Mouse (Mus musculus) hindbrain, embryonic 12.5 days (tissue): Measurements from ENCODE around the gene Crtc2. TPM values are rescaled to one million over a fixed set of nuclear protein-coding genes. Genes with fewer than 3 reads are reported as not detected.

Experiments used
- ATAC-seq: fragments of 200-750 bp; cut with Nextera tagmentation; 2 replicates; pipeline ENCODE4 v1.8.0; 2017; ENCODE audit warnings: moderate TSS enrichment; ENCODE audit not compliant: low FRiP score
- H3K27ac ChIP-seq: fragments of 300-500 bp; sonication (generic); 2 replicates; pipeline ENCODE4 v1.5.1; 2016; ENCODE audit warnings: mild to moderate bottlenecking
- H3K27me3 ChIP-seq: fragments of 300-500 bp; sonication (generic); 2 replicates; pipeline ENCODE4 v1.6.1; 2016; ENCODE audit warnings: mild to moderate bottlenecking
- H3K36me3 ChIP-seq: fragments of 300-500 bp; sonication (generic); 2 replicates; pipeline ENCODE4 v1.6.1; 2016; ENCODE audit warnings: mild to moderate bottlenecking
- H3K4me1 ChIP-seq: fragments of 300-500 bp; sonication (generic); 2 replicates; pipeline ENCODE4 v1.6.1; 2016
- H3K4me2 ChIP-seq: fragments of 300-500 bp; sonication (generic); replicated peaks from 2 replicates; pipeline ENCODE4 v1.6.1; 2016; ENCODE audit warnings: mild to moderate bottlenecking
- H3K4me3 ChIP-seq: fragments of 300-500 bp; sonication (generic); 2 replicates; pipeline ENCODE4 v1.5.1; 2016; ENCODE audit warnings: mild to moderate bottlenecking
- H3K9ac ChIP-seq: fragments of 300-500 bp; sonication (generic); 2 replicates; pipeline ENCODE4 v1.6.1; 2016; ENCODE audit warnings: mild to moderate bottlenecking, moderate library complexity
- H3K9me3 ChIP-seq: fragments of 300-500 bp; sonication (generic); replicated peaks from 2 replicates; pipeline ENCODE4 v1.6.1; 2016; ENCODE audit warnings: mild to moderate bottlenecking
- WGBS: fragments of 180-500 bp; shearing (Covaris S2); methylation state at CpG from one replicate; pipeline ENCODE4 v1.1.7; 2016; 5-methylcytosine and 5-hydroxymethylcytosine counted together
- polyA plus RNA-seq: library from polyadenylated mRNA; unstranded; fragments of >200 nt; fragmentation: Nextera tagmentation; extraction: Ambion mirVana; gene quantifications from 2 replicates; pipeline ENCODE4 v1.2.1, GENCODE M21; 2016

Crtc2 gene
- 20.5 and 25.8 TPM in 2 replicates for polyA plus RNA-seq

DNA sequence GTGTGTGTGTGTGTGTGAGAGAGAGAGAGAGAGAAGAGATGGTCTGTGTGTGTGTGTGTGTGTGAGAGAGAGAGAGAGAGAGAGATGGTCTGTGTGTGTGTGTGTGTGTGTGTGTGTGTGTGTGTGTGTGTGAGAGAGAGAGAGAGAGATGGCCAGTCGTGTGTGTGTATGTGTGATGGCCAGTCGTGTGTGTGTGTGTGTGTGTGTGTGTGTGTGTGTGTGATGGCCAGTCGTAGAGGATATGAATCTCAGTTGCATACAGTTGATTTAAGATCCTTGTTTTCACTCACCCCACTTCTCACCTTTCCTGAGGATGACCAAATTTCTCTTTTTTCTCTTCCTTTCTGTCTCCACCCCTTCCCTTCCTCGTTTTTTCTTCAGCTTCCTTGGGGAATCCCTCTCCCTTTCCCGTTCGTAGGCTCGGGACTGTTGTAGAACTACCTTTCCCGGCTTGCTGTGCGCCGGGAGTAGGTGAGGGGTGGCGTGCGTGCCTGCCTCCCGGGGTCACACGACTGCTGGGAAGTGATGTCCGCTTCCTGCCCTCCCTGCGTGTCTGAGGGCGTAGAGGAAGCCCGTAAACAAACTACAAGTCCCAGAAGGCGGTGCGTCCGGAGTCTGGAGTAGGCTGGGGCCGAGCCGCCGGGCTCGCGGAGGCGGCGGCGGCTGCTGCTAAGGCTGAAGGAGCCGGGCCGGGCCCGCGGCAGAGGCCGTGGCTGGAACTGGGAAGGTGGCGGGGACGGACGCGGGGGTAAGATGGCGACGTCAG lies at the start of gene Crtc2:
TSS of gene Crtc2 (plus strand) at position 511 of the 766 bp plus-strand sequence.
- H3K4me1 ChIP-seq, result peaks cover 20% of the 10 kb centered on the region
- ATAC-seq, result peak; percentile 97
- peak within 1 kb of the TSS; percentile 90 for H3K27ac ChIP-seq
- 1% methylated on average over 40 of the region's 40 CpGs for WGBS
- H3K4me2 ChIP-seq, result peak within 1 kb of the TSS; percentile 80
- peak within 1 kb of the TSS; percentile 84 for H3K4me3 ChIP-seq
- no peaks in the 10 kb centered on the region for H3K9me3 ChIP-seq
- H3K36me3 ChIP-seq, result peaks cover 30% of the 10 kb centered on the region
- H3K27me3 ChIP-seq, result no peaks in the 10 kb centered on the region
- H3K9ac ChIP-seq, result peak within 1 kb of the TSS; percentile 90

DNA sequence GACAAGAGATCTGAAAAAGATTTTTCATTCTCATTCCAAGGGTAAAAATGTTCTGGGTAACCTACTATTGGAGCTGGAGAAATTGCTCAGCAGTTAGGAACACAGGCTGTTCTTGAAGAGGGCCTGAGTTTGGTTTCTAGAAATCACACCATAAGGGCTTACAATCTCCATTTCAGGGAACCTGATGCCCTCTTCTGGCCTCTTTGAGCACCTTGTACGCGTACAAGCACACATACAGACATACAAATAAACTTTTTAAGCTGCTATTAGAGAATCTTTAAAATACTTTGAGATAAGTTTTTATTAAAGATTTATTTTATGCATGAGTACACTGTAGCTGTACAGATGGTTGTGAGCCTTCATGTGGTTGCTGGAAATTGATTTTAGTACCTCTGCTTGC lies 49.4 kb upstream of the Crtc2 start:
- no peak overlapping the region for H3K4me2 ChIP-seq
- H3K4me1 ChIP-seq, result no peaks in the 10 kb centered on the region
- ATAC-seq, result no peak
- no peak overlapping the region for H3K4me3 ChIP-seq
- peaks cover 21% of the 10 kb centered on the region for H3K36me3 ChIP-seq
- 92% methylated on average over 2 of the region's 2 CpGs for WGBS
- no peak overlapping the region for H3K27ac ChIP-seq
- no peak overlapping the region for H3K9ac ChIP-seq
- no peaks in the 10 kb centered on the region for H3K27me3 ChIP-seq
- no peaks in the 10 kb centered on the region for H3K9me3 ChIP-seq

DNA sequence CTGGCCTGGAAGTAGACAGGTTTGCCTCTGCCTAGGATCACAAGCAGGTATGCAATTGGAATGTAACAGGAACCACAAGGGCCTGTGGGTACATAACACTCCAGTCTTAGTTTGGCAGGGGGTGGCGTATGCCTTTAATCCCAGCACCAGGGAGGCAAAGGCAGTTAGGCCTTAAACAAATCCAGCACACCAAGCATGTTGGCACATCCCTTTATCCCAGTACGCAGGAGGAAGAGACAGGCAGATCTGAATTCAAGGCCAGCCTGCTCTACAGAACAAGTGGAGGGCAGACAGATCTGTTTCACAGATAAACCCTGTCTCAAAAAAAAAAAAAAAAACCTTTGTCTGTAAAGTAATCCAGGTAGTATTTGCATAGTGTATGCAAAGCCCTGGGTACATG lies 45.3 kb upstream of the Crtc2 start:
- no peak overlapping the region for H3K4me3 ChIP-seq
- 92% methylated on average over 2 of the region's 2 CpGs for WGBS
- H3K9ac ChIP-seq, result no peak overlapping the region
- H3K36me3 ChIP-seq, result peaks cover 50% of the 10 kb centered on the region
- no peaks in the 10 kb centered on the region for H3K27me3 ChIP-seq
- peaks cover 17% of the 10 kb centered on the region for H3K4me1 ChIP-seq
- H3K27ac ChIP-seq, result no peak overlapping the region
- ATAC-seq, result no peak
- H3K9me3 ChIP-seq, result no peaks in the 10 kb centered on the region
- no peak overlapping the region for H3K4me2 ChIP-seq

DNA sequence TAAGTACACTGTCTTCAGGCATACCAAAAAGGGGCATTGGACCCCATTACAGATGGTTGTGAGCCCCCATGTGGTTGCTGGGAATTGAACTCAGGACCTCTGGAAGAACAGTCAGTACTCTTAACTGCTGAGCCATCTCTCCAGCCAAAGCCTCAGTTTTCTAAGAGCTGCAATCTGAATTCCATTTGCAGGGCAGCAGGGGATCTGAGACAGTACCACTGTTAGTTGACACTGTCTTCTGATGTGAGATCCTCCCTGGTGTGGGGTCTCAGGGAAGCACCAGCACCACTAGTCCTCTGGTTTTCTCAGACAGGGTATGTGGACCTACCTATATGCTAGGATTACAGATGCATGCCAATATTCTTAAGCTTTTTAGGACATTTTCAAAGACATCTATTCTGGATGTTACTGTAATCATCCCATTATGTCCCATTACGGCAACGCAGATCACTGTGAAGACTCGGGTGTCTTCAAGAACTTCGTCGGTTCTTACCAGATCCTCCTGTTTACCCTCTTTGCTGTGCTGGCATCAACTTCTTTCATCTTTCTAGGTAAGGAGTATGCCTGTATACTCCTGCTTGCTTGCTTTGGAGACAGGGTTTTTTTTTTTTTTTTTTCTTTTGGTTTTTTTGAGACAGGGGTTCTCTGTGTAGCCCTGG lies 43.9 kb upstream of the Crtc2 start:
- WGBS, result 95% methylated on average over 5 of the region's 5 CpGs
- Histone ChIP-seq H3K36me3 (peaks cover 50% of the 10 kb centered on the region), H3K4me2 (no peak overlapping the region), H3K27me3 (no peaks in the 10 kb centered on the region), H3K27ac (no peak overlapping the region), H3K4me1 (peaks cover 23% of the 10 kb centered on the region), H3K9me3 (no peaks in the 10 kb centered on the region), H3K4me3 (no peak overlapping the region), H3K9ac (no peak overlapping the region)
- no peak for ATAC-seq

DNA sequence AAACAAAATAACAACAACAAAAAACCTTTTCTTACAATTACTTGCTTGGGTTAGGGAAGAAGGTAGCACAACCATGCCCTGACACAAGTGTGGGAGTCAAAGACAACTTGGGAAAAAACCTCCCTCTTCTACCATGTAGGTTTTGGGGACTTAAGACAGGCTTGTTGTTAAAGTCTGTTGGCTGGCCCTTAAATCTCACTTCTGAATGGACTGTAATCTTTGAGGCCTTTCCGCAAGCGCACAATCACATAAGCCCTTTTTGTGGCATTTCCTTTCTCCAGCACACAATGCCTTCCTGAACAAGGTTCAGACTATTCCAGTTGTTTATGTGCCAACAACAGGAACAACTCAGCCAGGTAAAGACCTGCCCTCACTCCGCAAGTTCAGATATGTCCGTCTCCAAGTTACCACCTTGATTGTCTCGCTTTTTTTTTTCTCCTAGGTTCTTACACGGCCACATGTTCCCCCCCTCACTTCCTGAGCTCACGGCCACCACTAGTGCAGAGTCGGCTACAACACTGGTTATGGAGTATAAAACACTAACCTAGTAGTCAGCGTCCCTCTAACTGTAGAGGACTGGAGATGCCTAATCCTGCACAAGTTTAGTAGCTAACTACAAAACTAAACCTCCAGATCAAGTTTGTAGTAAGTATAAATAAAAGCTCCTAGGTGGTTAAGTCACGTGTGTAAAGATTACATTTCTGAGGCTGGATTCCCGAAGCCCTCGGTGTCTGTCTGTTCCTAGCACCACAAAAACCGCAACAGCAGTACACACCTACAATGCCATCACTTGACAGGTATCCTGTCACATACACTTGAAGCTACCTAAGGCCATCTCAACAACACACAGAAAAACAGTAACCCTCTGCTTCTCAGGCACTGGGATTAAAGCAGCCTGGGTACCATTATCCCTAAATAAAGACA lies 42.2 kb upstream of the Crtc2 start:
- Histone ChIP-seq H3K4me2 (peak overlapping the region; percentile 93), H3K4me1 (peaks cover 23% of the 10 kb centered on the region), H3K27me3 (no peaks in the 10 kb centered on the region), H3K27ac (no peak overlapping the region), H3K9me3 (no peaks in the 10 kb centered on the region), H3K36me3 (peaks cover 50% of the 10 kb centered on the region), H3K4me3 (peak overlapping the region; percentile 67; the same call in 1 of the 2 replicates), H3K9ac (0 out of 2 replicates have a peak overlapping the region, but pooled peaks have one; percentile 24)
- no peak for ATAC-seq
- WGBS, result 83% methylated on average over 13 of the region's 13 CpGs

DNA sequence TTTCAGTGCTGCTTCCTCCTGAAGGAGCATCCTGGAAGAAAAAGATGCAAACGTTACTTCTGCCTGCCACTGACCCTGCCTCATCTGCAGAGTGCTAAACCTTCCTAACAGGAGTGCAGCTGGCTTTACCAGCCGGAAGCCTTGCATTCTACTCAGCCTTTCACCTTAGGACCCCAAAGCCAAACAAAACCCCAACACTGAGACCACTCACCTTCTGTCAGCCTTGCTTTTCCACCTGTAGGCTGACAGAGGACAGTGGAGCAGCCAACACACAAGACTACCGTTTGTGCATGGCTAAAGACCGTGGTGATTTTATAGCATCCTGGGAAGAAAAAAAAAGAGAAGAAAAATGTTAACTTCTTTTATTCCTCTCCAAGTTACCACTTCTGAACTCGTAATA lies 41.2 kb upstream of the Crtc2 start:
- no peaks in the 10 kb centered on the region for H3K9me3 ChIP-seq
- no peaks in the 10 kb centered on the region for H3K27me3 ChIP-seq
- 17% methylated on average over 5 of the region's 5 CpGs for WGBS
- H3K4me1 ChIP-seq, result peaks cover 23% of the 10 kb centered on the region
- H3K36me3 ChIP-seq, result peaks cover 47% of the 10 kb centered on the region
- ATAC-seq, result no peak
- 0 out of 2 replicates have a peak overlapping the region, but pooled peaks have one; percentile 88 for H3K27ac ChIP-seq
- H3K4me2 ChIP-seq, result peak overlapping the region; percentile 93
- peak overlapping the region; percentile 67 for H3K4me3 ChIP-seq
- peak overlapping the region; percentile 80 for H3K9ac ChIP-seq

DNA sequence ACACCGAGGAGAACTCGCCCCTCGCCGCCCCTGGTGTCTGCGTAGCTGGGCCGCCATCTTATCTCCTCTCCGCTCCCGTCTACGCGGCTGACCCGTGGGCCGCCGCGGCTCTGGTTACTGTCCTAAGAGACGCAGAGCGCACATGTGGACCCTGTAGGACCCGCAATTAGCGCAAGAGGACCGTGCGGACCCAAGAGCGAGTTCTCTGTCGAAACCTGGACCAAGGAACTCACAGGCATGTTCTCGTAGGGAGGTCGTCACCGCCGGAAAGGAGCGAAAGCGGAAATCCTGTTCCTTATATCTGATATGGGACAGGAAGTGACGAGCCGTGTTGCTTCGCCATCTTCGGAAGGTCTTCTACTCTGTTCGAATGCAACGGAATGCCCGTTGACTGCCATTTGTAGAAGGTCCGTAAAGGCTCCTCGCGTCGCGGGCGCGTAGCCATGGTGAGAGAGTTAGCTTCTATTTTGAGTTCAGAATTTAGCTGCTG lies 40.5 kb upstream of the Crtc2 start, which contains the start of the genes Rps27 and Rab13:
TSS of gene Rps27 (minus strand) at position 275 of the 490 bp plus-strand sequence.
TSS of gene Rab13 (plus strand) at position 319 of the 490 bp plus-strand sequence.
- H3K9me3 ChIP-seq, result no peaks in the 10 kb centered on the region
- WGBS, result under 1% methylated on average over 42 of the region's 42 CpGs
- H3K27ac ChIP-seq, result peak within 1 kb of the TSS; percentile 88
- H3K36me3 ChIP-seq, result peaks cover 40% of the 10 kb centered on the region
- peak within 1 kb of the TSS; percentile 80 for H3K9ac ChIP-seq
- H3K27me3 ChIP-seq, result no peaks in the 10 kb centered on the region
- peak within 1 kb of the TSS; percentile 67 for H3K4me3 ChIP-seq
- peaks cover 23% of the 10 kb centered on the region for H3K4me1 ChIP-seq
- peak; percentile 92 for ATAC-seq
- H3K4me2 ChIP-seq, result peak within 1 kb of the TSS; percentile 93

DNA sequence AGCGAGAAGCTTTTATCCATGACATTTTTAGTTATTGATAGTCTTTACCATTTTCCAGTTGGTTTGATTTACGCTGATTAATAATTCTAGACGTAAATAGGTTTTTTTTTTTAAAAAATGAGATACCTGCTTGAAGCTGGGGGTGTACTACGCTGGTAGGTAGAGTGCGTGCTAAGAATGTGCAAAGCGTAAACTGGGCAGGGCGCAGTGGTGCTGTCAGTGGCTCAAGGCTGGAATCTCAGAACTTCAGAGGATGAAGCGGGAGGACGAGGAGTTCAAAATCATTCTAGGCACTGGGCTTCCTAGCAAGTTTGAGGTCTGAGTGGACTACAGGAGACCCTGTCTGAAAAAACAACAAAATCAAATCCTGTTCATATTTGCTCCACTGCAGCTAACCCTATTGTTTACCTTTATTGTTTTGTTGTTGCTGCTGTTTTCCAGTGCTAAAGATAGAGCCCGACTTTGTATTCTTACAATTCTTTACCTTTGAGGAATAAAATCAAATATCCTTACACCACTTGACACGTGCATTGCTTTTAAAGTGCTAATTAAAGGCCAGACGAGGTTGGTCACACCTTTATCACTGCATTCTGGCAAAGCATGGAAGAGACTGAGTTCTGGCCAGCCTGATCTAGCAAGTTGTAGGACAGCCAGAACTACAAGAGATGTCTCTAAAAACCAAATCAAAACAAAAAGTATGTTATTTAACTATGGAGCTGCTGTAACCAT lies 39.8 kb upstream of the Crtc2 start:
- peak overlapping the region; percentile 93 for H3K4me2 ChIP-seq
- peak overlapping the region; percentile 80 for H3K9ac ChIP-seq
- ATAC-seq, result peak; percentile 66
- H3K36me3 ChIP-seq, result peaks cover 33% of the 10 kb centered on the region
- H3K27me3 ChIP-seq, result no peaks in the 10 kb centered on the region
- H3K27ac ChIP-seq, result peak overlapping the region; percentile 77
- H3K9me3 ChIP-seq, result no peaks in the 10 kb centered on the region
- peak overlapping the region; percentile 67 for H3K4me3 ChIP-seq
- 18% methylated on average over 12 of the region's 12 CpGs for WGBS
- H3K4me1 ChIP-seq, result peaks cover 23% of the 10 kb centered on the region

DNA sequence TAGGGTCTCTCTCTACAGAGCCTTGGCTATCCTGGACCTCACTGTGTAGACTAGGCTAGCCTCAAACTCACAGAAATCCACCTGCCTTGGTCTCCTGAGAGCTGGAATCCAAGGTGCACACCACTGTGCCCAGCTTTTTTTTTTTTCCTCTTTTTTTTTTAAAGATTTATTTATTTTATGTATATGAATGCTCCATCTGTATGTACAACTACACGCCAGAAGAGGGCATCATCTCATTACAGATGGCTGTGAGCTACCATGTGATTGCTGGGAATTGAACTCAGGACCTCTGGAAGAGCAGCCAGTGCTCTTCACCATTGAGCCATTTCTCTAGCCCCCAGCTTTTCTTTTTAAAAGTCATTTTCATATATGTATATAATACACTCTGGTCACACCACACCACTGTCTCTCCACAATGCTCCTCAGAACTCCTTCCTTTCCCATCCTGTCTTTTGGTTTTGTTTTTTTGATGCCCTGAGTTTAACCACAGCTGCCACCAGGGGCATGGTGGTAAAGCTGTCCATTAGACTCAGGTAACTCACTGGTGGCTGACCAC lies 38.1 kb upstream of the Crtc2 start:
- no peak overlapping the region for H3K27ac ChIP-seq
- no peak for ATAC-seq
- no peak overlapping the region for H3K4me2 ChIP-seq
- no peak overlapping the region for H3K9ac ChIP-seq
- no peaks in the 10 kb centered on the region for H3K9me3 ChIP-seq
- H3K4me1 ChIP-seq, result peaks cover 32% of the 10 kb centered on the region
- H3K27me3 ChIP-seq, result no peaks in the 10 kb centered on the region
- no peak overlapping the region for H3K4me3 ChIP-seq
- H3K36me3 ChIP-seq, result peaks cover 16% of the 10 kb centered on the region
- 48% methylated on average over 1 of the region's 1 CpGs for WGBS

DNA sequence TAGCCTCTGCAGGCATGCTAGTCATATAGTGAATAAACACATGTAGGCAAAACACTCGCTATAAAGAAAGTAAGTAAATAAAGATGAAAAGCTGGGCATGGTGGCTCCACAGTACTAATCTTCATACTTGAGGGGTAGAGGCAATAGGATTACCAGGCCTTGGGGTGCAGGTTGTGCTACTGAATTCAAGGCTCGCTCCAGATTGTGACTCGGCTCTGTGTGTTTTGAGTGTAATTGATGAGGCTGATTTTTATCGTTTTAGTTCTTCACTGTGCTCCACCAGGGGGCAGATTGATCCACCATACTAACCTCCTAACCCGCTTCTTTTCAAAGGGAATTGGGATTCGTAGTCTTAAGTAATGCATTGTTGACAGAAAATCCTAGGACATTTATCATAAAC lies 33.9 kb upstream of the Crtc2 start:
- ATAC-seq, result peak; percentile 48; the same call in 1 of the 2 replicates
- WGBS, result 13% methylated on average over 6 of the region's 6 CpGs

DNA sequence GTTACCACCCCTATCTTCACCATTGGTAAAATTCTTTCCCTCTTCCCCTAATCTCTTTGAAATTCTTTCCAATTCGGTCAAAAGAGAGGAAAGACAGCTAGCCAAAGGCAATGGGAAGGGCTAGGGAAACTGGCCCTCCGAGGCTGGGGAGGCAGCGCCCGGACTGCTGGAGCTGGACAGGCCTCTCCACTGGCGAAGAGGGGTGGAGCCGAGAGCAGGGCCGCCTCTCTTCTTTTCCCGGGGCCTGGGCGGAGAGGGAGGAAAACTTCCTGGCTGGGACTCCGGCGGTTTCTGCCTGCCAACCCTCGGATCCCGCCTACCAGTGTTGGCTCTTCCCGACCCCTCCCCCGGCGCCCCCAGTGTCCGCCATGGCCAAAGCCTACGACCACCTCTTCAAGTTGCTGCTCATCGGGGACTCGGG lies 33.4 kb upstream of the Crtc2 start:
- Histone ChIP-seq H3K27ac (peak overlapping the region; percentile 70), H3K27me3 (no peaks in the 10 kb centered on the region), H3K9me3 (no peaks in the 10 kb centered on the region), H3K4me1 (peaks cover 18% of the 10 kb centered on the region; the same call in 1 of the 2 replicates), H3K9ac (peak overlapping the region; percentile 64), H3K4me3 (peak overlapping the region; percentile 42), H3K36me3 (peaks cover 8% of the 10 kb centered on the region), H3K4me2 (peak overlapping the region; percentile 77)
- ATAC-seq, result peak; percentile 64
- WGBS, result 2% methylated on average over 18 of the region's 20 CpGs

More for the DNA sequence above, 33.9 kb upstream of the Crtc2 start:
- H3K27ac ChIP-seq, result peak overlapping the region; percentile 70
- H3K27me3 ChIP-seq, result no peaks in the 10 kb centered on the region
- no peaks in the 10 kb centered on the region for H3K9me3 ChIP-seq
- H3K9ac ChIP-seq, result peak overlapping the region; percentile 64; the same call in 1 of the 2 replicates
- H3K4me1 ChIP-seq, result peaks cover 18% of the 10 kb centered on the region; the same call in 1 of the 2 replicates
- peaks cover 5% of the 10 kb centered on the region for H3K36me3 ChIP-seq
- H3K4me2 ChIP-seq, result peak overlapping the region; percentile 77
- H3K4me3 ChIP-seq, result peak overlapping the region; percentile 42
